Mouse (Mus musculus) ES-Bruce4 (cell line): ENCODE results near the gene Irx5. TPM values are rescaled to one million over a fixed set of nuclear protein-coding genes. Genes with fewer than 3 reads are reported as not detected.

Experiments
- H3K27ac ChIP-seq: 2 replicates; pipeline ENCODE4 v1.5.1; 2012; ENCODE audit warnings: low read length, inconsistent platforms; ENCODE audit not compliant: insufficient read depth
- H3K27me3 ChIP-seq: 2 replicates; pipeline ENCODE4 v1.6.1; 2012; ENCODE audit warnings: mild to moderate bottlenecking, low read length, inconsistent platforms; ENCODE audit not compliant: control insufficient read depth, poor library complexity, insufficient read depth, severe bottlenecking
- H3K36me3 ChIP-seq: 2 replicates; pipeline ENCODE4 v1.6.1; 2012; ENCODE audit warnings: inconsistent platforms, mild to moderate bottlenecking, low read length, moderate library complexity; ENCODE audit not compliant: control insufficient read depth, poor library complexity, insufficient read depth, severe bottlenecking
- H3K4me1 ChIP-seq: one replicate; pipeline ENCODE4 v1.8.1; 2011; ENCODE audit warnings: low read length; ENCODE audit not compliant: control insufficient read depth, insufficient read depth
- H3K4me3 ChIP-seq: 2 replicates; pipeline ENCODE4 v1.5.1; 2011; ENCODE audit warnings: low read depth, mild to moderate bottlenecking, low read length
- H3K9ac ChIP-seq: 2 replicates; pipeline ENCODE4 v1.6.1; 2012; ENCODE audit warnings: low read depth, mild to moderate bottlenecking, inconsistent platforms; ENCODE audit not compliant: poor library complexity, severe bottlenecking
- H3K9me3 ChIP-seq: replicated peaks from 2 replicates; pipeline ENCODE4 v1.6.1; 2012; ENCODE audit warnings: mild to moderate bottlenecking, low read length, inconsistent platforms; ENCODE audit not compliant: control insufficient read depth, poor library complexity, insufficient read depth, severe bottlenecking
- CTCF ChIP-seq: IDR thresholded peaks from one replicate; pipeline ENCODE4 v1.8.1; 2011; ENCODE audit warnings: low read depth, low read length
- EP300 ChIP-seq: IDR thresholded peaks from 2 replicates; pipeline ENCODE4 v1.6.1; 2011; ENCODE audit warnings: low read depth, low read length; ENCODE audit not compliant: insufficient read depth
- POLR2A ChIP-seq: IDR thresholded peaks from one replicate; pipeline ENCODE4 v1.8.1; 2011; ENCODE audit warnings: low read length; ENCODE audit not compliant: insufficient read depth
- polyA plus RNA-seq: library from polyadenylated mRNA; stranded (reverse); fragments of >200 nt; gene quantifications from 2 replicates; pipeline ENCODE4 v1.2.4, GENCODE M21; 2011; ENCODE audit warnings: low read depth; ENCODE audit not compliant: missing spikeins, insufficient read depth, insufficient read length

Irx5 gene
- polyA plus RNA-seq, 1 experiment, result 0.25 TPM

DNA sequence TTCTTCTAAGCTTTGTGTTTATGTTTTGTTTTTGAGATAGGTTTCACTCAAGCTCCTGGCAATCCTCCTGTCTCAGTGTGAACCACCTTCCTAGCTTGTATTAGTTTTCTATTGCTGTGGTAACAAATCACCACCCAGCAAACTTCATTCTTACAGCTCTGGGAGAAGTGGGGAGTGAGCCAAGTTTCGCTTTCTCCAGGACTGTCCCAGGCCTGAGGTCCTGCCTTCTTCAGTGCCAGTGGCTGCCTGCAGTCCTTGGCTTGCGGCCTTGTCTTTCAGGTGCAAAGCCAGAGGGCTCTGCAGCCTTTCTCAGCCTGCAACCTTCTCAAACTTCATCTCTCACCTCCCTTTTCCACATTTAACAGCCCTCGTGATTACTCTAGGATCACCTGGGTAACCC is 25.6 kb upstream of the Irx5 start:
- no peak for TF ChIP-seq POLR2A
- TF ChIP-seq EP300, result no peak
- TF ChIP-seq CTCF, result no peak
- no peak overlapping the region for H3K9ac ChIP-seq
- H3K4me1 ChIP-seq, result no peaks in the 10 kb centered on the region
- H3K9me3 ChIP-seq, result no peaks in the 10 kb centered on the region
- H3K4me3 ChIP-seq, result no peak overlapping the region
- H3K36me3 ChIP-seq, result peaks cover 3% of the 10 kb centered on the region
- H3K27me3 ChIP-seq, result no peaks in the 10 kb centered on the region
- no peak overlapping the region for H3K27ac ChIP-seq

GRCm38 (mm10) chr8:92333406-92333805 is 24.0 kb upstream of the Irx5 start:
- peaks cover 3% of the 10 kb centered on the region; the same call in 1 of the 2 replicates for H3K36me3 ChIP-seq
- H3K4me3 ChIP-seq, result no peak overlapping the region
- no peaks in the 10 kb centered on the region for H3K4me1 ChIP-seq
- no peak for TF ChIP-seq POLR2A
- no peak for TF ChIP-seq EP300
- no peak for TF ChIP-seq CTCF
- H3K27ac ChIP-seq, result no peak overlapping the region
- no peaks in the 10 kb centered on the region for H3K9me3 ChIP-seq
- H3K9ac ChIP-seq, result no peak overlapping the region
- H3K27me3 ChIP-seq, result no peaks in the 10 kb centered on the region

DNA sequence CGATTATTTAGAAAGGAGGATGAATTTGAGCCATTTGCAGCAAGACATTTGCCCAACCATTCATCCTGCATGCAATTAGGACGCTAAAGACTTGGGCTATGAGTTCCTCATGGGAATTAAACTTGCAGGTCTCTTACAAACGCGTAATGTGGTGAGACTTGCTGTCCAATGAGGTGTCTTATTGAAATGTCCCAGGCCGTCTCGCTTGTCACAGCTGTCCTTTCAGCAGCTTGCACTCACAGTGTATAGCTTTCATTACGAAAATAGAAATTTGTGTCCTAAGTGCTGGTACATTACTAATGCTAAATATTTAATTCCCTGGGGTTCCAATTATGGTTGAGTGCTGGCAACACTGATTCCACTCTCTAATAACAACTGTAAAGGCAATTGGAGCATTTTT is 22.3 kb upstream of the Irx5 start:
- no peaks in the 10 kb centered on the region for H3K9me3 ChIP-seq
- no peak overlapping the region for H3K4me3 ChIP-seq
- H3K36me3 ChIP-seq, result peaks cover 9% of the 10 kb centered on the region
- TF ChIP-seq EP300 (no peak), CTCF (no peak), POLR2A (no peak)
- H3K27me3 ChIP-seq, result no peaks in the 10 kb centered on the region
- no peak overlapping the region for H3K9ac ChIP-seq
- no peak overlapping the region for H3K27ac ChIP-seq
- no peaks in the 10 kb centered on the region for H3K4me1 ChIP-seq

GRCm38 (mm10) chr8:92336041-92336440 is 21.4 kb upstream of the Irx5 start:
- Histone ChIP-seq H3K27me3 (no peaks in the 10 kb centered on the region), H3K9me3 (no peaks in the 10 kb centered on the region), H3K36me3 (peaks cover 9% of the 10 kb centered on the region), H3K9ac (no peak overlapping the region), H3K27ac (no peak overlapping the region), H3K4me3 (no peak overlapping the region), H3K4me1 (no peaks in the 10 kb centered on the region)
- TF ChIP-seq CTCF (no peak), EP300 (no peak), POLR2A (no peak)

- TF ChIP-seq CTCF, result no peak
- Histone ChIP-seq H3K4me1 (no peaks in the 10 kb centered on the region), H3K27me3 (no peaks in the 10 kb centered on the region), H3K27ac (no peak overlapping the region), H3K4me3 (no peak overlapping the region), H3K9me3 (no peaks in the 10 kb centered on the region), H3K9ac (no peak overlapping the region), H3K36me3 (peaks cover 28% of the 10 kb centered on the region)
Observed at GRCm38 (mm10) chr8:92343544-92343943, 13.9 kb upstream of the Irx5 start.

GRCm38 (mm10) chr8:92349898-92350486 is 7.4 kb upstream of the Irx5 start:
- Histone ChIP-seq H3K4me1 (no peaks in the 10 kb centered on the region), H3K4me3 (no peak overlapping the region), H3K36me3 (peaks cover 3% of the 10 kb centered on the region), H3K27me3 (no peaks in the 10 kb centered on the region), H3K27ac (no peak overlapping the region), H3K9ac (no peak overlapping the region), H3K9me3 (no peaks in the 10 kb centered on the region)
- TF ChIP-seq CTCF (no peak), POLR2A (no peak), EP300 (no peak)

DNA sequence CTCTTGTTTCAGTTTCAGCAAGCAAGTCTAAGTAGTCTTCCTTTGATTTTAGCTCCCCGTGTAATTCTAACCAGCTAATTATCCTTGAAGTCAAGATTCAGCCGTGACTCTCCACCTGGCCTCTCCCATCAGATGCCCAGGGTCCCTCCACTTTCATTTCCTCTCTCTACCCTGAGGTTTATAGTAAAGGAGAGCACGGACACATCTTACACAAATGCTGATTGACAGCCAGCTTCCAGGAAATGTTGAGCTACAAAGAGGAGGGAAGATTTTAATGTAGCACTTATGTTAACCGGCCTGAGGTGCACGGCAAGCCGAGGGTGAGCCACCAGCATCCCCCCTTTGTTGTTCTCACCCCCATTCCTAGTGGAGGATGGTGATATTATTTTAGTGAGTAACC is 4.0 kb upstream of the Irx5 start:
- Histone ChIP-seq H3K9me3 (no peaks in the 10 kb centered on the region), H3K9ac (no peak overlapping the region), H3K4me3 (no peak overlapping the region), H3K4me1 (no peaks in the 10 kb centered on the region), H3K27ac (no peak overlapping the region), H3K27me3 (peaks cover 11% of the 10 kb centered on the region), H3K36me3 (no peaks in the 10 kb centered on the region)
- TF ChIP-seq EP300 (no peak), CTCF (no peak), POLR2A (no peak)
